Mouse (Mus musculus) CH12.LX (cell line): ENCODE measurements around the gene Vmo1. TPM values are rescaled to one million over a fixed set of nuclear protein-coding genes. Genes with fewer than 3 reads are reported as not detected.

Source experiments
- DNase-seq: peaks from one replicate; pipeline ENCODE4 v3.0.0-alpha.2; 2013; ENCODE audit errors: extremely low read depth
- H3K27ac ChIP-seq: 2 replicates; pipeline ENCODE4 v1.5.1; 2012; ENCODE audit warnings: low read depth, mild to moderate bottlenecking, control low read depth, moderate library complexity; ENCODE audit not compliant: insufficient read depth
- H3K27me3 ChIP-seq: replicated peaks from 2 replicates; pipeline ENCODE3; 2012; ENCODE audit warnings: inconsistent platforms
- H3K36me3 ChIP-seq, 2 experiments: replicated peaks in 1 of 2; 2 replicates each; pipeline versions ENCODE3 to v1.6.1; 2012; ENCODE audit warnings: inconsistent platforms in 1 of 2, low read length in 1 of 2, mild to moderate bottlenecking in 1 of 2, mixed read lengths in 1 of 2, moderate library complexity in 1 of 2; ENCODE audit not compliant: control insufficient read depth in 1 of 2, insufficient read depth in 1 of 2
- H3K4me1 ChIP-seq, 2 experiments: 2 replicates each; pipeline ENCODE4 v1.6.1; 2012; ENCODE audit warnings: inconsistent platforms in 1 of 2, moderate library complexity in 1 of 2; ENCODE audit not compliant: insufficient read depth in 2 of 2, control insufficient read depth in 1 of 2
- H3K4me2 ChIP-seq: 2 replicates; pipeline ENCODE4 v1.6.1; 2012; ENCODE audit warnings: low read depth, mild to moderate bottlenecking, control low read depth; ENCODE audit not compliant: poor library complexity, insufficient read depth, severe bottlenecking
- H3K4me3 ChIP-seq, 3 experiments: fragments of 150-350 bp in 1 of 3; sonication (generic) in 1 of 3; replicated peaks in 1 of 3; 2 replicates each; pipeline versions ENCODE3 to v1.5.1; 2011 to 2012; ENCODE audit warnings: low read depth in 2 of 3, low read length in 2 of 3, mild to moderate bottlenecking in 2 of 3, moderate library complexity in 2 of 3, control low read depth in 1 of 3, improper control_type of control experiment in 1 of 3, inconsistent platforms in 1 of 3, mixed read lengths in 1 of 3; ENCODE audit not compliant: poor library complexity in 1 of 3
- H3K79me2 ChIP-seq: replicated peaks from 2 replicates; pipeline ENCODE4 v1.6.1; 2012; ENCODE audit warnings: mild to moderate bottlenecking, moderate library complexity; ENCODE audit not compliant: control insufficient read depth, poor library complexity, insufficient read depth, severe bottlenecking; ENCODE audit errors: extremely low read depth
- H3K9ac ChIP-seq: 2 replicates; pipeline ENCODE4 v1.6.1; 2012; ENCODE audit warnings: low read depth, mild to moderate bottlenecking, control low read depth, moderate library complexity; ENCODE audit not compliant: insufficient read depth
- H3K9me3 ChIP-seq: replicated peaks from 2 replicates; pipeline ENCODE3; 2012; ENCODE audit warnings: low read length, inconsistent platforms, mixed read lengths
- CTCF ChIP-seq, 2 experiments: IDR thresholded peaks in 1 of 2; conservative IDR thresholded peaks in 1 of 2; 2 replicates each; pipeline ENCODE4 v1.5.1; 2011 to 2012; ENCODE audit warnings: low read depth in 2 of 2, low read length in 2 of 2, improper control_type of control experiment in 1 of 2, inconsistent platforms in 1 of 2, mild to moderate bottlenecking in 1 of 2, moderate library complexity in 1 of 2
- EP300 ChIP-seq: IDR thresholded peaks from 2 replicates; pipeline ENCODE4 v1.6.1; 2011; ENCODE audit warnings: low read length, improper control_type of control experiment
- IRF4 ChIP-seq: IDR thresholded peaks from 2 replicates; pipeline ENCODE4 v1.6.1; 2014; ENCODE audit warnings: low read depth, mild to moderate bottlenecking, inconsistent platforms, low read length, improper control_type of control experiment
- JUN ChIP-seq: IDR thresholded peaks from 2 replicates; pipeline ENCODE4 v1.6.1; 2011; ENCODE audit warnings: low read depth, mild to moderate bottlenecking, low read length, improper control_type of control experiment, moderate library complexity; ENCODE audit not compliant: insufficient read depth
- JUND ChIP-seq: conservative IDR thresholded peaks from 2 replicates; pipeline ENCODE4 v1.6.1; 2011; ENCODE audit warnings: low read depth, low read length, improper control_type of control experiment
- MAFK ChIP-seq: IDR thresholded peaks from 2 replicates; pipeline ENCODE4 v1.6.1; 2011; ENCODE audit warnings: low read length, improper control_type of control experiment; ENCODE audit not compliant: insufficient replicate concordance
- MEF2A ChIP-seq: IDR thresholded peaks from 2 replicates; pipeline ENCODE4 v1.6.1; 2014; ENCODE audit warnings: low read depth, mild to moderate bottlenecking, inconsistent platforms, low read length, improper control_type of control experiment, borderline replicate concordance
- PAX5 ChIP-seq: IDR thresholded peaks from 2 replicates; pipeline ENCODE4 v1.6.1; 2012; ENCODE audit warnings: low read length, inconsistent platforms, mixed read lengths
- RAD21 ChIP-seq: IDR thresholded peaks from 2 replicates; pipeline ENCODE4 v1.6.1; 2011; ENCODE audit warnings: low read depth, mild to moderate bottlenecking, low read length, improper control_type of control experiment, moderate library complexity
- SMC3 ChIP-seq: IDR thresholded peaks from 2 replicates; pipeline ENCODE4 v1.6.1; 2011; ENCODE audit warnings: low read depth, low read length, improper control_type of control experiment
- TBP ChIP-seq: conservative IDR thresholded peaks from 2 replicates; pipeline ENCODE4 v1.6.1; 2011; ENCODE audit warnings: low read depth, low read length, improper control_type of control experiment
- TCF12 ChIP-seq: IDR thresholded peaks from 2 replicates; pipeline ENCODE4 v1.6.1; 2014; ENCODE audit warnings: low read depth, mild to moderate bottlenecking, inconsistent platforms, low read length, improper control_type of control experiment
- USF1 ChIP-seq: IDR thresholded peaks from 2 replicates; pipeline ENCODE4 v1.6.1; 2014; ENCODE audit warnings: low read depth, mild to moderate bottlenecking, inconsistent platforms, low read length, improper control_type of control experiment
- USF2 ChIP-seq: conservative IDR thresholded peaks from 2 replicates; pipeline ENCODE4 v1.6.1; 2011; ENCODE audit warnings: low read depth, low read length, improper control_type of control experiment
- ZC3H11A ChIP-seq: IDR thresholded peaks from 2 replicates; pipeline ENCODE4 v1.6.1; 2012; ENCODE audit warnings: low read depth, mild to moderate bottlenecking, inconsistent platforms, low read length, improper control_type of control experiment
- ZNF384 ChIP-seq: IDR thresholded peaks from 2 replicates; pipeline ENCODE4 v1.6.1; 2012; ENCODE audit warnings: low read depth, low read length, improper control_type of control experiment, inconsistent platforms
- dilution Hi-C: fragments of 300-500 bp; cut with MboI; formaldehyde crosslinking; loops from 2 replicates; pipeline ENCODE4 v1.14.3; 2020; ENCODE audit warnings: low sequenced_read_pairs; ENCODE audit not compliant: extremely low pct_unique_long_range_greater_than_20kb, extremely low pct_ligation_motif_present
- in situ Hi-C: fragments of 300-500 bp; cut with MboI; formaldehyde crosslinking; loops from 3 replicates; pipeline ENCODE4 v1.14.3; 2019; ENCODE audit warnings: low sequenced_read_pairs, low pct_ligation_motif_present, low pct_unique_long_range_greater_than_20kb, mixed read lengths
- polyA plus RNA-seq: library from polyadenylated mRNA; unstranded; fragments of >175 nt; gene quantifications from 2 replicates; pipeline ENCODE4 v1.2.1, GENCODE M21; 2012; ENCODE audit warnings: low read depth; ENCODE audit not compliant: insufficient read length
- total RNA-seq, 2 experiments: library from RNA; depleted of rRNA; stranded (reverse); fragments of 300-350 nt in 1 of 2; fragments of >200 nt in 1 of 2; gene quantifications; 2 replicates each; pipeline ENCODE4 v1.2.3; 2012 to 2014

The Vmo1 gene
- total and polyA plus RNA-seq, 3 experiments = 0.36 to 0.70 TPM; not detected in 1

DNA sequence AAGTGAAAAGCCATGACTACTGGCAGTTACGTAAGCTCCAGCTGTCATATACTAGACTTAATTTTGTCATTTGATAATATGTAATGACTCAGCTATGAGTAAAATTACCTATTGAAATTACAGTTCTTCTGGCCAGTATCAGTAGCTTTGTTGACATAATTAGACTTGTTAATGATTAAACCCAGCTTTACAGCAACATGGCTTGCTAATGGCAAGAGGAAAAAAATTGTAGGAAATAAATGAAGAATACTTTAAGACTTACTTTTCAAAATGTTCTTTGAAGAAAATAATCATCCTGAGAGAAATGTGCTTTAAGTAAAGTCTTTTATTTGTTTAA is 14.0 kb downstream of the Vmo1 start:
- H3K9ac ChIP-seq = no peak overlapping the region
- dilution Hi-C loops = no loop called here

DNA sequence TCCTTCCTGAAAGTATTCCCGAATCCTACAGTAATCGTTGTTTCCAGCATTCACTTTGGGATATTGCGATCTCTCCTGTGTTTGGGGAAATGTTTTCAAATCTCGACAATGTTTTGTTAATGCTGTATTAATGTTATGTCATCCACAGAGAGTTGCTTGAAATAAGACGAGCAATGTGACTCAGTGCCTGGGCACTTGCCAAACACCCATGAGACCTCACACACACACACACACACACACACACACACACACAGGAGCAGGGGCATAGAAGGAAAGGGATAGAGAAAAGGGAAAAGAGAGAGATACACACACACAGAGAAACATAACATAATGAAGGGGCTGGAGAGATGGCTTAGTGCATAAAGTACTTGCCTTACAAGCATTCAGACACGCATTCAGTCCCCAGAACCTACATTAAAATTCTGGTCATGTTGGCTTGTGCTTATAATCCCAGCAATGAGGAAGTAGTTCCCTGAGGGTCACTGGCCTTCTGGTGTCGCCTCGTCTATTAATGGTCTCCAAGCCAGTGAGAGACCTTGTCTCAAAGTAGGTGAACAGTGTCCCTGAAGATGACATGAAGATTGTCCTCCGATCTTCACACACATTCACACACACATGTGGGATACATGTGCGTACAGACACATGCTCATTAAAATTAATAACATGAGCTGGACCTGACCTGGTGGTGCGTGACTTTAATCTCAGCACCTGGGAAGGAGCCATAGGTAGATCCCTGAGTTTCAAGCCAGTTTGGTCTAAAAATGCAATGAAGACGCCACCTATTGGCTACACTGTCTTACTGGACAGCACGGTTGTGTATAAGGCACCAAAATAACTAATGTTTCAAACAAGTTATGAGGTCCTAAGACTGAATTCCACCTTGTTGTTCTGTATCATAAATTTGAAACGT is 14.6 kb downstream of the Vmo1 start:
- no peak for TF ChIP-seq TCF12
- no peak for TF ChIP-seq EP300
- no peak for TF ChIP-seq ZC3H11A
- no peak for TF ChIP-seq USF1
- TF ChIP-seq SMC3 = peak; percentile 80
- TF ChIP-seq RAD21 = peak; percentile 75
- no peak for TF ChIP-seq PAX5
- peak; percentile 29 to 88; a peak in 3 of 4 replicates for TF ChIP-seq CTCF (conservative IDR thresholded peaks at IDR 0.05 in 1 of 2, IDR thresholded peaks at IDR 0.05 in 1 of 2; ENCODE audit: low read depth in 2 of 2, low read length in 2 of 2)
- peak; percentile 45 for TF ChIP-seq ZNF384
- Histone ChIP-seq H3K79me2 (no peaks in the 10 kb centered on the region), H3K4me1 (peaks cover under 1 to 4% of the 10 kb centered on the region in 2 experiments; a peak in 2 of 4 replicates), H3K4me3 (no peak overlapping the region), H3K4me2 (no peak overlapping the region), H3K36me3 (no peaks in the 10 kb centered on the region), H3K27me3 (no peaks in the 10 kb centered on the region), H3K9ac (no peak overlapping the region), H3K9me3 (no peaks in the 10 kb centered on the region), H3K27ac (no peak overlapping the region)
- in situ Hi-C loops = loop anchor here (5.0 to 10.0 kb wide), 2 partner anchors 38 to 175 kb away; partner anchors contain the start of gene Alox12e
- dilution Hi-C loops = no loop called here
- no peak for DNase-seq

More for the DNA sequence above, 14.0 kb downstream of the Vmo1 start:
- Histone ChIP-seq H3K9me3 (no peaks in the 10 kb centered on the region), H3K79me2 (no peaks in the 10 kb centered on the region), H3K4me2 (no peak overlapping the region), H3K27ac (no peak overlapping the region), H3K36me3 (no peaks in the 10 kb centered on the region), H3K4me1 (peaks cover 5 to 11% of the 10 kb centered on the region in 2 experiments; a peak in 3 of 4 replicates), H3K4me3 (no peak overlapping the region), H3K27me3 (no peaks in the 10 kb centered on the region)
- in situ Hi-C loops = loop anchor here (5.0 to 10.0 kb wide), 2 partner anchors 38 to 176 kb away; partner anchors contain the start of gene Alox12e
- no peak for DNase-seq
- TF ChIP-seq MAFK = no peak
- no peak for TF ChIP-seq JUND
- TF ChIP-seq TBP = no peak

DNA sequence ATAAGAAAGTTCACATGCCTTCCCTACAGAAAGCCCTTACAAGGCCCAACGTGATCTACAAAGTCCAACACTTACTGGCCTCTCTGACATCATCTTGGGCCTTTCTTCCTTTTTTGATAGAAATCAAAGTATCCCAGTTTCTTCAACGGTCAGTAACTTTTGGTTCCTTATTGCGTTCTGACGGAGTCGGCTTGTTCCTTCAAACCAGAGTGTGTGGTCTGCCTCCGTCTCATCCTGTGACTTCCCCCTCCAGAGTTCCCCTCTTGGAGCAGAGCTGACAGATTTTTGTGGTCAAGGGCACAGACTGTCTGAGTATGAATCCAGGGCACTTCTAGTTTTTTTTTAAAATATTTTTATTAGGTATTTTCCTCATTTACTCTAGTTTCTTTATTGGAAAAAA is 24.7 kb downstream of the Vmo1 start:
- H3K4me2 ChIP-seq = no peak overlapping the region
- TF ChIP-seq JUN (no peak), ZC3H11A (no peak), IRF4 (no peak), MEF2A (no peak), USF2 (no peak), RAD21 (no peak)
- no peak overlapping the region for H3K4me3 ChIP-seq
- no peak overlapping the region for H3K27ac ChIP-seq
- DNase-seq = no peak
- in situ Hi-C loops (no loop called here), dilution Hi-C loops (no loop called here)
- no peak overlapping the region for H3K9ac ChIP-seq
- H3K79me2 ChIP-seq = no peaks in the 10 kb centered on the region
- H3K36me3 ChIP-seq = no peaks in the 10 kb centered on the region
- H3K4me1 ChIP-seq = peaks cover 0 to 7% of the 10 kb centered on the region in 2 experiments; a peak in 2 of 4 replicates
- H3K9me3 ChIP-seq = peaks cover 3% of the 10 kb centered on the region
- no peaks in the 10 kb centered on the region for H3K27me3 ChIP-seq
